In the genomic region with DNA sequence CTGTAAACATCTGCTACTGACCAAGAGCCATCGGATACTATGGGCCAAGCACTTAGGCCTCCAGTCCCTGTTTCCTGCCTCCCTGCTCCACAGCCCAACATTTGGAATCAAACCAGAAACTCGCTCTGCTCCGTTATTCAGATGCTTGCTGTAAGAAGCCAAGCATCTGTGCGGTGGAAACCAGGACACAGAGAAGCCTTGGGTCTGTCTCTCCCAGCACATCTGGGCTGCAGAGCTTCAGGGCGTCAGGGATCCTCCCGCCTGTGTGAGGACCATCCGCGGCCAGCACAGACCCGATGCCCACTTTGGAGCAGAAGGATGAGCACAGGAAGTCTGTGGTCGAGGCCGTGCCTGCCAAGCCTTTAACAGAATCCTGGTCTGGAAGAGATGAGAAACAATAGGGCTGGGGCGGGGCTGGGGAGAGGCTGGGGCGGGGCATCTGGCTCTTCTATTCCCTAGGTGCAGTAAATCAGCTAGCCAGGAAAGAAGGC, we compare ENCODE assay signal across 9 mouse cellular contexts. TPM values are rescaled to one million over a fixed set of nuclear protein-coding genes. Genes with fewer than 3 reads are reported as not detected.
A peak's percentile ranks its signal among the peaks of the same experiment; 100 is the strongest.
DNase-seq lines count a peak whose midpoint lies in the region; ATAC-seq and TF ChIP-seq lines count a peak whose summit lies in the region.
"Had no signal": no experiment of that assay in that cellular context is flagged by ENCODE, and none has a peak within 500 bp of the region (broad histone marks: within the 10 kb centered on the region; RNA-seq: fewer than 3 reads in every experiment).

No protein-coding gene starts in this region.

- TF ChIP-seq CTCF in left cerebral cortex, adult 2 months (IDR thresholded peaks at IDR 0.05), result no peak

- intact Hi-C loops in left cerebral cortex, adult 2 months (cut with DNase I), result no loop called here
- intact Hi-C loops in heart, postnatal 10 days (cut with DNase I), result no loop called here

- H3K4me1 ChIP-seq in embryonic facial prominence, embryonic 10.5 days, result peaks cover 22% of the 10 kb centered on the region
- H3K4me1 ChIP-seq: liver, embryonic 13.5 days had no signal

- H3K4me3 ChIP-seq in left cerebral cortex, adult 2 months, result no peak overlapping the region
- H3K4me3 ChIP-seq in embryonic facial prominence, embryonic 10.5 days, result no peak overlapping the region
- H3K4me3 ChIP-seq: liver, embryonic 13.5 days had no signal

- H3K27me3 ChIP-seq in embryonic facial prominence, embryonic 10.5 days (replicated peaks; ENCODE audit: low read depth, poor library complexity, severe bottlenecking), result no peaks in the 10 kb centered on the region; the same call in 1 of the 2 replicates
- H3K27me3 ChIP-seq: liver, embryonic 13.5 days had no signal

- no peaks in the 10 kb centered on the region for H3K36me3 ChIP-seq in embryonic facial prominence, embryonic 10.5 days (replicated peaks)
- H3K36me3 ChIP-seq: liver, embryonic 13.5 days had no signal

- no peaks in the 10 kb centered on the region for H3K9me3 ChIP-seq in embryonic facial prominence, embryonic 10.5 days
- H3K9me3 ChIP-seq: liver, embryonic 13.5 days had no signal

- ATAC-seq in monocyte, adult 5-6 weeks (replicated peaks; ENCODE audit: insufficient number of reproducible peaks, low FRiP score, low TSS enrichment, poor library complexity, severe bottlenecking), result no peak

- 31% methylated on average over 13 of the region's 13 CpGs for WGBS in embryonic facial prominence, embryonic 10.5 days

- DNase-seq in left cerebral cortex, adult 2 months (ENCODE audit: extremely low spot score in 1 of 2, low spot score in 2 of 2), result no peak
- no peak for DNase-seq in left cerebral cortex, adult 11 months (ENCODE audit: low spot score)
- no peak for DNase-seq in embryonic facial prominence, embryonic 10.5 days (ENCODE audit: low spot score)
- peak; percentile 66 to 71 for DNase-seq in heart, postnatal 10 days
- DNase-seq in lung, postnatal 10 days, result peak; percentile 60
- DNase-seq in right cerebral cortex, postnatal 36 days (ENCODE audit: low spot score in 2 of 2), result no peak
- no peak for DNase-seq in left cerebral cortex, adult 8-10 months (ENCODE audit: low spot score in 2 of 2)
- DNase-seq: liver, embryonic 13.5 days had no signal

- peak overlapping the region; percentile 26; the same call in 1 of the 2 replicates for H3K27ac ChIP-seq in left cerebral cortex, adult 2 months
- H3K27ac ChIP-seq in embryonic facial prominence, embryonic 10.5 days (replicated peaks), result peak overlapping the region; percentile 67
- H3K27ac ChIP-seq: liver, embryonic 13.5 days had no signal

RNA-seq across cellular contexts. Expression of gene Cmklr1, which starts 42.2 kb away (rescaled TPM):
- 1 to 10 TPM; 2.9 to 4.7 TPM for total RNA-seq in left cerebral cortex, adult 2 months (2021)
- 0.41 and 0.69 TPM in 2 replicates for polyA plus RNA-seq in embryonic facial prominence, embryonic 10.5 days (2016; fragmentation: Nextera tagmentation; extraction: Ambion mirVana)
- total RNA-seq in heart, postnatal 10 days (2021), result 10 to 100 TPM; 20.8 to 22.5 TPM
- total RNA-seq in monocyte, adult 5-6 weeks (2017), result 15.8 to 84.7 TPM (median 20.2 TPM) in 3 replicates
- total RNA-seq in left cerebral cortex, adult 8-10 months (2022), result 10 to 100 TPM in 1 of 4 experiments, 1 to 10 TPM in 3; 3.5 to 10.9 (median 7.1) TPM

Comparison
In these comparisons a context has a peak if more than half of its experiments do, and no peak if none do; other contexts are left out.
1. DNase-seq: peak in heart, postnatal 10 days (2 of 2) and lung, postnatal 10 days (single experiment); none in left cerebral cortex, adult 2 months (0 of 2), left cerebral cortex, adult 11 months (single experiment), embryonic facial prominence, embryonic 10.5 days (single experiment), right cerebral cortex, postnatal 36 days (0 of 2) and left cerebral cortex, adult 8-10 months (0 of 2).